In the genomic region with DNA sequence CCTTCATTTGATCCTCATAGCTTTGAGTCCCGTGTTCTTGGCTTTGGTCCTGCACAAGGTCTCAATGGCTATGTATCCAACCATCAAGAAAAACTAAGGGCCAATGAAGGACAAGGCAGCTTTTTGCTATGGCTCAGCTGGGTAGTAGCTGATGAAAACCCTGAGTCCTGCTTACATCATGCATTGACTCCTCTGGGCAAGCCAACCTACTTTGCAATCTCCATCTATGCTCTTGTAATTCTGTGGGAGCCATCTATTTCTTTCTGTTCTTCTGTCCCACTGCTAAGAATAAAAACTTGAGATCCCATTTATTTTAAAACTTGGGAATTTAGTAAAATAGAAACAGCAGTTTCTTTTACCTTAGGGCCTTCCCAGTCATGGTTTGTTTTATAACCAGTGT, we compare ENCODE assay signal across 21 mouse cellular contexts.
"Had no signal": no experiment of that assay in that cellular context is flagged by ENCODE, and none has a peak within 500 bp of the region (broad histone marks: within the 10 kb centered on the region; RNA-seq: fewer than 3 reads in every experiment).

No protein-coding gene starts in this region.

- ATAC-seq: hindbrain, embryonic 16.5 days; hindbrain, postnatal 0 days; inflammation-experienced regulatory T-cells, adult 6 months; intestine, embryonic 15.5 days; intestine, embryonic 16.5 days; intestine, postnatal 0 days had no signal

- DNase-seq: heart, postnatal 10 days; heart, postnatal 14 days; heart, postnatal 36 days; heart, postnatal 4 days; kidney, adult 11 months; kidney, adult 18-20 months; kidney, adult 2 months; kidney, adult 8-10 months; kidney, postnatal 10 days; kidney, postnatal 14 days; kidney, postnatal 25 days; kidney, postnatal 36 days; kidney, postnatal 4 days; layer of hippocampus, adult 9-11 months; layer of hippocampus, postnatal 36 days had no signal
